In genomic region chr17:10506896-10507295, GRCm38 (mm10) we compare ENCODE assay signal across 17 mouse cellular contexts.
DNase-seq lines count a peak whose midpoint lies in the region; ATAC-seq and TF ChIP-seq lines count a peak whose summit lies in the region.
"Had no signal": no experiment of that assay in that cellular context is flagged by ENCODE, and none has a peak within 500 bp of the region (broad histone marks: within the 10 kb centered on the region; RNA-seq: fewer than 3 reads in every experiment).

No protein-coding gene starts in this region.

- WGBS in hindbrain, embryonic 15.5 days = 44% methylated on average over 3 of the region's 3 CpGs
- 83% methylated on average over 3 of the region's 3 CpGs for WGBS in hindbrain, embryonic 12.5 days
- WGBS in midbrain, embryonic 16.5 days = 60% methylated on average over 3 of the region's 3 CpGs
- WGBS in midbrain, embryonic 14.5 days = 66% methylated on average over 3 of the region's 3 CpGs
- 49% methylated on average over 3 of the region's 3 CpGs for WGBS in neural tube, embryonic 15.5 days

- no peak for DNase-seq in midbrain, embryonic 14.5 days
- no peak for DNase-seq in B cell, adult 2 months
- DNase-seq: adrenal gland, adult 8-10 months; liver, postnatal 0 days; thymus, adult 2 months; thymus, postnatal 4 days had no signal

- no peak overlapping the region for H3K4me3 ChIP-seq in hindbrain, embryonic 15.5 days
- no peak overlapping the region for H3K4me3 ChIP-seq in hindbrain, embryonic 12.5 days
- no peak overlapping the region for H3K4me3 ChIP-seq in midbrain, embryonic 16.5 days (ENCODE audit: low read depth, low read length)
- no peak overlapping the region for H3K4me3 ChIP-seq in midbrain, embryonic 14.5 days (replicated peaks; ENCODE audit: low read depth, low read length)
- H3K4me3 ChIP-seq in cortical plate, adult 2 months (ENCODE audit: insufficient read depth, low read length) = no peak overlapping the region
- no peak overlapping the region for H3K4me3 ChIP-seq in neural tube, embryonic 15.5 days (replicated peaks)
- H3K4me3 ChIP-seq: heart, embryonic 10.5 days had no signal

- H3K36me3 ChIP-seq in hindbrain, embryonic 15.5 days = no peaks in the 10 kb centered on the region
- H3K36me3 ChIP-seq in hindbrain, embryonic 12.5 days = no peaks in the 10 kb centered on the region
- H3K36me3 ChIP-seq in midbrain, embryonic 16.5 days (ENCODE audit: control insufficient read depth, insufficient read depth, low read length) = no peaks in the 10 kb centered on the region
- H3K36me3 ChIP-seq in midbrain, embryonic 14.5 days (ENCODE audit: control insufficient read depth, insufficient read depth, low read length) = no peaks in the 10 kb centered on the region
- no peaks in the 10 kb centered on the region for H3K36me3 ChIP-seq in neural tube, embryonic 15.5 days
- H3K36me3 ChIP-seq: heart, embryonic 10.5 days had no signal

- H3K27ac ChIP-seq in hindbrain, embryonic 15.5 days (replicated peaks) = peak overlapping the region; percentile 76
- H3K27ac ChIP-seq in hindbrain, embryonic 12.5 days = no peak overlapping the region
- peak overlapping the region; percentile 63 for H3K27ac ChIP-seq in midbrain, embryonic 16.5 days (ENCODE audit: low read length)
- no peak overlapping the region for H3K27ac ChIP-seq in midbrain, embryonic 14.5 days (replicated peaks; ENCODE audit: low read depth, low read length)
- H3K27ac ChIP-seq in cortical plate, adult 2 months (ENCODE audit: insufficient read depth, low read length) = peak overlapping the region; percentile 76
- H3K27ac ChIP-seq in neural tube, embryonic 15.5 days (replicated peaks) = peak overlapping the region; percentile 74; the same call in 1 of the 2 replicates
- H3K27ac ChIP-seq: heart, embryonic 10.5 days; macrophage had no signal

- H3K9me3 ChIP-seq in hindbrain, embryonic 15.5 days = no peaks in the 10 kb centered on the region
- no peaks in the 10 kb centered on the region for H3K9me3 ChIP-seq in hindbrain, embryonic 12.5 days (replicated peaks)
- no peaks in the 10 kb centered on the region for H3K9me3 ChIP-seq in midbrain, embryonic 16.5 days (replicated peaks; ENCODE audit: control insufficient read depth, low read length, poor library complexity, severe bottlenecking)
- H3K9me3 ChIP-seq in midbrain, embryonic 14.5 days (ENCODE audit: control insufficient read depth, low read length) = no peaks in the 10 kb centered on the region
- no peaks in the 10 kb centered on the region for H3K9me3 ChIP-seq in neural tube, embryonic 15.5 days (replicated peaks)
- H3K9me3 ChIP-seq: heart, embryonic 10.5 days had no signal

- no peak overlapping the region for H3K9ac ChIP-seq in hindbrain, embryonic 15.5 days
- H3K9ac ChIP-seq in hindbrain, embryonic 12.5 days = no peak overlapping the region
- no peak overlapping the region for H3K9ac ChIP-seq in midbrain, embryonic 16.5 days (ENCODE audit: low read depth, low read length)
- H3K9ac ChIP-seq in midbrain, embryonic 14.5 days (replicated peaks; ENCODE audit: low read length) = no peak overlapping the region
- no peak overlapping the region for H3K9ac ChIP-seq in neural tube, embryonic 15.5 days (replicated peaks)
- H3K9ac ChIP-seq: liver, postnatal 0 days had no signal

- no peak for TF ChIP-seq POLR2A in cortical plate, adult 2 months (IDR thresholded peaks at IDR 0.05; ENCODE audit: extremely low read depth, insufficient read depth, low read length)

- peaks cover 17% of the 10 kb centered on the region for H3K4me1 ChIP-seq in hindbrain, embryonic 15.5 days (replicated peaks)
- H3K4me1 ChIP-seq in hindbrain, embryonic 12.5 days = peaks cover 2% of the 10 kb centered on the region; the same call in 1 of the 2 replicates
- H3K4me1 ChIP-seq in midbrain, embryonic 16.5 days (ENCODE audit: control insufficient read depth, insufficient read depth, low read length) = peaks cover 10% of the 10 kb centered on the region; the same call in 1 of the 2 replicates
- H3K4me1 ChIP-seq in midbrain, embryonic 14.5 days (ENCODE audit: control insufficient read depth, insufficient read depth, low read length) = no peaks in the 10 kb centered on the region; the same call in 1 of the 2 replicates
- H3K4me1 ChIP-seq in cortical plate, adult 2 months (ENCODE audit: control insufficient read depth, insufficient read depth, low read length) = no peaks in the 10 kb centered on the region; the same call in 1 of the 2 replicates
- H3K4me1 ChIP-seq in neural tube, embryonic 15.5 days = peaks cover 14% of the 10 kb centered on the region

- no peak for ATAC-seq in hindbrain, embryonic 15.5 days (ENCODE audit: low FRiP score, low read depth)
- no peak for ATAC-seq in hindbrain, embryonic 12.5 days (ENCODE audit: low FRiP score)
- no peak for ATAC-seq in midbrain, embryonic 16.5 days
- no peak for ATAC-seq in midbrain, embryonic 14.5 days (ENCODE audit: low FRiP score, low TSS enrichment)
- ATAC-seq in neural tube, embryonic 15.5 days (ENCODE audit: low FRiP score) = no peak
- ATAC-seq: activated CD4-positive, CD25-positive, alpha-beta regulatory T cell, adult 4 months; intestine, postnatal 0 days; liver, postnatal 0 days; lung, postnatal 0 days had no signal

- H3K27me3 ChIP-seq in hindbrain, embryonic 15.5 days = no peaks in the 10 kb centered on the region
- H3K27me3 ChIP-seq in hindbrain, embryonic 12.5 days = no peaks in the 10 kb centered on the region
- no peaks in the 10 kb centered on the region for H3K27me3 ChIP-seq in midbrain, embryonic 16.5 days (ENCODE audit: control insufficient read depth, insufficient read depth, low read depth, low read length)
- H3K27me3 ChIP-seq in midbrain, embryonic 14.5 days (ENCODE audit: control insufficient read depth, insufficient read depth, low read length) = no peaks in the 10 kb centered on the region
- H3K27me3 ChIP-seq in neural tube, embryonic 15.5 days (replicated peaks) = no peaks in the 10 kb centered on the region

- H3K4me2 ChIP-seq in hindbrain, embryonic 15.5 days = no peak overlapping the region
- H3K4me2 ChIP-seq in hindbrain, embryonic 12.5 days (replicated peaks) = no peak overlapping the region
- H3K4me2 ChIP-seq in midbrain, embryonic 16.5 days (ENCODE audit: low read length) = no peak overlapping the region
- H3K4me2 ChIP-seq in midbrain, embryonic 14.5 days (ENCODE audit: low read length) = no peak overlapping the region
- no peak overlapping the region for H3K4me2 ChIP-seq in neural tube, embryonic 15.5 days
- H3K4me2 ChIP-seq: liver, embryonic 11.5 days had no signal

- no peak for TF ChIP-seq CTCF in cortical plate, adult 2 months (IDR thresholded peaks at IDR 0.05; ENCODE audit: extremely low read depth, insufficient read depth, low read length)

Comparison
In these comparisons a context has a peak if more than half of its experiments do, and no peak if none do; other contexts are left out.
1. H3K27ac ChIP-seq: peak in hindbrain, embryonic 15.5 days (single experiment), midbrain, embryonic 16.5 days (single experiment), cortical plate, adult 2 months (single experiment) and neural tube, embryonic 15.5 days (single experiment); none in hindbrain, embryonic 12.5 days (single experiment) and midbrain, embryonic 14.5 days (single experiment).